8 mouse cellular contexts compared by ENCODE assay signal in the genomic region with DNA sequence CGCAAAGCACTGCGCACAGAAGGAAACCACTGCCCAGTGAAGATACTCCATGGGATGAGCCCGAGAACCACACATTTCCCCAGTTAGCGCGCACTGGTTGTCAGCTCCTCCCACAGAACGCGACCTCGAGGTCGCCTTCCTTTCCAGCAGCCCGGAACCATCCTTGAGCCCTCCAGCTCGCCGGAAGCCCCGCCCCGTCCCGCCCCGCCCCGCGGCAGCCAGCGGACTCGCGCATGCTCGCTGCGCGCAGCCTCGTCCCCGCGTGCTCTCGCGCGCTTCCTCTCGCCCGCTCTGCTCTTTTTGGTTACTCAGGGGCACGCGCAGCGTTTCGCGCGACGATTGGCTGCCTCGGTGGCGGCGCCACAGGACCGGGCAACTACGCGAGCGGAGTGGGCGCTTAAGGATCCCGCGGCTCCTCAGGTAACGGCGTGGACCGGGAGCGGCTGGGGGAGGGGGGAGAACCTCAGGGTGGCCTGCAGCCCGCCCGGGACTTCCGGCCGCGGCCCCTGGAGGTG. TPM values are rescaled to one million over a fixed set of nuclear protein-coding genes. Genes with fewer than 3 reads are reported as not detected.
A peak's percentile ranks its signal among the peaks of the same experiment; 100 is the strongest.
DNase-seq lines count a peak whose midpoint lies in the region; ATAC-seq and TF ChIP-seq lines count a peak whose summit lies in the region.

Prps1l3 (plus strand) TSS at position 221 of the 515 bp plus-strand sequence.
Mipol1 (plus strand) TSS at position 236 of the 515 bp plus-strand sequence.

- WGBS in forebrain, embryonic 16.5 days, result 1% methylated on average over 56 of the region's 58 CpGs
- whole genome bisulfite sequencing in lung, embryonic 14.5 days, result under 1% methylated on average over 56 of the region's 58 CpGs
- under 1% methylated on average over 58 of the region's 58 CpGs for WGBS in olfactory bulb, adult 2 months
- under 1% methylated on average over 54 of the region's 58 CpGs for WGBS in thymus, adult 2 months

- peak within 1 kb of the TSS; percentile 74 for H3K27ac ChIP-seq in ES-E14 (ENCODE audit: insufficient read depth, low read depth, low read length, poor library complexity, severe bottlenecking)
- H3K27ac ChIP-seq in forebrain, embryonic 16.5 days (ENCODE audit: low read length), result peak within 1 kb of the TSS; percentile 83
- H3K27ac ChIP-seq in layer of hippocampus, adult 2 months, result peak within 1 kb of the TSS; percentile 87
- peak within 1 kb of the TSS; percentile 90 for H3K27ac ChIP-seq in lung, embryonic 14.5 days (ENCODE audit: low read depth)
- H3K27ac ChIP-seq in olfactory bulb, adult 2 months (ENCODE audit: insufficient read depth, low read depth, low read length), result peak within 1 kb of the TSS; percentile 71
- peak within 1 kb of the TSS; percentile 67 for H3K27ac ChIP-seq in thymus, adult 2 months (ENCODE audit: control insufficient read depth, insufficient read depth, low read length)

- peak within 1 kb of the TSS; percentile 86 for H3K4me2 ChIP-seq in forebrain, embryonic 16.5 days (ENCODE audit: low read length)
- H3K4me2 ChIP-seq in lung, embryonic 14.5 days, result peak within 1 kb of the TSS; percentile 67

- TF ChIP-seq CTCF in layer of hippocampus, adult 2 months (conservative IDR thresholded peaks at IDR 0.05), result no peak; the same call in 1 of the 2 replicates
- no peak for TF ChIP-seq CTCF in lung, embryonic 14.5 days (IDR thresholded peaks at IDR 0.05; ENCODE audit: low read depth)
- peak; percentile 26; the same call in 1 of the 2 replicates for TF ChIP-seq CTCF in olfactory bulb, adult 2 months (IDR thresholded peaks at IDR 0.05; ENCODE audit: insufficient read depth, low read depth, low read length)
- peak; percentile 26; the same call in 1 of the 2 replicates for TF ChIP-seq CTCF in thymus, adult 2 months (IDR thresholded peaks at IDR 0.05; ENCODE audit: borderline replicate concordance, control insufficient read depth, extremely low read depth, insufficient read depth, low read length, poor library complexity)

- ATAC-seq in forebrain, embryonic 16.5 days, result peak; percentile 98
- peak; percentile 97 for ATAC-seq in lung, embryonic 14.5 days (ENCODE audit: insufficient read depth)

- no peaks in the 10 kb centered on the region for H3K27me3 ChIP-seq in forebrain, embryonic 16.5 days (replicated peaks; ENCODE audit: control insufficient read depth, insufficient read depth, low read length)
- no peaks in the 10 kb centered on the region for H3K27me3 ChIP-seq in lung, embryonic 14.5 days (ENCODE audit: insufficient read depth, low read length)
- no peaks in the 10 kb centered on the region for H3K27me3 ChIP-seq in thymus, adult 2 months (ENCODE audit: control insufficient read depth, insufficient read depth, low read length)

- peak; percentile 85 for DNase-seq in ES-E14 (ENCODE audit: low read depth, low spot score)
- DNase-seq in cerebellum, adult 11-12 months, result peak; percentile 89
- DNase-seq in heart, postnatal 36 days, result peak; percentile 81 to 90
- DNase-seq in layer of hippocampus, adult 2 months (ENCODE audit: low spot score in 2 of 2), result peak; percentile 84 to 87
- DNase-seq in lung, embryonic 14.5 days, result peak; percentile 95
- DNase-seq in thymus, adult 2 months, result peak; percentile 89

- H3K9me3 ChIP-seq in ES-E14 (ENCODE audit: control insufficient read depth, insufficient read depth, low read depth, low read length), result no peaks in the 10 kb centered on the region
- no peaks in the 10 kb centered on the region for H3K9me3 ChIP-seq in forebrain, embryonic 16.5 days (ENCODE audit: control insufficient read depth, low read length)
- no peaks in the 10 kb centered on the region for H3K9me3 ChIP-seq in lung, embryonic 14.5 days (ENCODE audit: low read depth, low read length)

- H3K4me3 ChIP-seq in ES-E14 (ENCODE audit: insufficient read depth in 1 of 2, low read depth in 1 of 2, low read length in 2 of 2, poor library complexity in 1 of 2, severe bottlenecking in 1 of 2), result peak within 1 kb of the TSS; percentile 89 to 91
- peak within 1 kb of the TSS; percentile 94 for H3K4me3 ChIP-seq in forebrain, embryonic 16.5 days (replicated peaks; ENCODE audit: low read length)
- peak within 1 kb of the TSS; percentile 94 for H3K4me3 ChIP-seq in layer of hippocampus, adult 2 months
- peak within 1 kb of the TSS; percentile 71 for H3K4me3 ChIP-seq in lung, embryonic 14.5 days (ENCODE audit: low read depth, low read length)
- peak within 1 kb of the TSS; percentile 75 for H3K4me3 ChIP-seq in olfactory bulb, adult 2 months (ENCODE audit: insufficient read depth, low read depth, low read length)
- H3K4me3 ChIP-seq in thymus, adult 2 months (ENCODE audit: control insufficient read depth, insufficient read depth, low read length), result peak within 1 kb of the TSS; percentile 71

- intact Hi-C loops in heart, postnatal 36 days (cut with DNase I), result loop anchor here (5.0 kb wide), 1 partner anchor 1902 kb away; no protein-coding TSS in a partner anchor

- H3K4me1 ChIP-seq in ES-E14 (ENCODE audit: control insufficient read depth in 2 of 2, insufficient read depth in 2 of 2, low read length in 2 of 2, poor library complexity in 1 of 2), result peaks cover 9 to 13% of the 10 kb centered on the region in 2 experiments
- H3K4me1 ChIP-seq in forebrain, embryonic 16.5 days (replicated peaks; ENCODE audit: control insufficient read depth, insufficient read depth, low read length), result peaks cover 8% of the 10 kb centered on the region
- peaks cover 6% of the 10 kb centered on the region; the same call in 1 of the 2 replicates for H3K4me1 ChIP-seq in lung, embryonic 14.5 days (ENCODE audit: insufficient read depth)
- H3K4me1 ChIP-seq in olfactory bulb, adult 2 months (ENCODE audit: control insufficient read depth, insufficient read depth, low read length), result no peaks in the 10 kb centered on the region
- peaks cover 3% of the 10 kb centered on the region for H3K4me1 ChIP-seq in thymus, adult 2 months (replicated peaks; ENCODE audit: control insufficient read depth, insufficient read depth, low read length)

- peak; percentile 45 for TF ChIP-seq POLR2A in olfactory bulb, adult 2 months (IDR thresholded peaks at IDR 0.05; ENCODE audit: insufficient read depth, low read depth, low read length)
- peak; percentile 84 for TF ChIP-seq POLR2A in thymus, adult 2 months (IDR thresholded peaks at IDR 0.05; ENCODE audit: control insufficient read depth, extremely low read depth, insufficient read depth, low read length, poor library complexity)

- in situ Hi-C loops in ES-E14 (cut with MboI; ENCODE audit: low sequenced_read_pairs in 2 of 2, unreplicated experiment in 2 of 2), result no loop called here

- peaks cover 4% of the 10 kb centered on the region for H3K36me3 ChIP-seq in ES-E14 (ENCODE audit: control insufficient read depth, insufficient read depth, low read length, poor library complexity, severe bottlenecking)
- no peaks in the 10 kb centered on the region for H3K36me3 ChIP-seq in forebrain, embryonic 16.5 days (ENCODE audit: control insufficient read depth, insufficient read depth)
- 0 out of 2 replicates have a peak, but pooled peaks cover 2% of the 10 kb centered on the region for H3K36me3 ChIP-seq in lung, embryonic 14.5 days (ENCODE audit: insufficient read depth)
- H3K36me3 ChIP-seq in thymus, adult 2 months (ENCODE audit: control insufficient read depth, insufficient read depth, low read length), result no peaks in the 10 kb centered on the region

- H3K9ac ChIP-seq in ES-E14 (ENCODE audit: insufficient read depth, low read depth, low read length, poor library complexity, severe bottlenecking), result peak within 1 kb of the TSS; percentile 94
- peak within 1 kb of the TSS; percentile 87 for H3K9ac ChIP-seq in forebrain, embryonic 16.5 days (replicated peaks; ENCODE audit: low read depth, low read length)
- H3K9ac ChIP-seq in lung, embryonic 14.5 days, result peak within 1 kb of the TSS; percentile 76

TF ChIP-seq in ES-E14, 5 proteins besides CTCF, POLR2A, EP300 and RAD21:
- TF ChIP-seq HCFC1 (IDR thresholded peaks at IDR 0.05; ENCODE audit: borderline replicate concordance, insufficient read depth, low read length), result peak; percentile 36; the same call in 1 of the 2 replicates
- no peak for TF ChIP-seq MAFK (IDR thresholded peaks at IDR 0.05; ENCODE audit: insufficient read depth, low read depth, low read length)
- peak; percentile 74 for TF ChIP-seq CHD2 (IDR thresholded peaks at IDR 0.05; ENCODE audit: low read depth, low read length)

RNA-seq across cellular contexts. Expression of gene Prps1l3, which starts in this region (rescaled TPM):
- 53.3 and 71.8 TPM in 2 replicates for total RNA-seq in ES-E14 (2012; rRNA removed)
- polyA plus RNA-seq in forebrain, embryonic 16.5 days (2015; fragmentation: Nextera tagmentation; extraction: Ambion mirVana), result 39.2 and 46.6 TPM in 2 replicates
- 10 to 100 TPM; 17.6 to 17.7 TPM for total RNA-seq in heart, postnatal 36 days (2021)
- 10 to 100 TPM; 16.5 to 19.4 TPM for total RNA-seq in layer of hippocampus, adult 2 months (2021)
- polyA plus RNA-seq in lung, embryonic 14.5 days (2014; fragmentation: Nextera tagmentation; extraction: Ambion mirVana), result 87.5 and 94.3 TPM in 2 replicates
- polyA plus RNA-seq in olfactory bulb, adult 2 months (2012; ENCODE audit: insufficient read depth, insufficient read length, low replicate concordance, missing spikeins), result not detected in 2 replicates
- polyA plus RNA-seq in thymus, adult 2 months (2012; rRNA removed), result 25.5 and 27.5 TPM in 2 replicates

RNA-seq across cellular contexts. Expression of gene Mipol1, which starts in this region (rescaled TPM):
- total RNA-seq in ES-E14 (2012; rRNA removed), result 8.2 and 13.8 TPM in 2 replicates
- polyA plus RNA-seq in forebrain, embryonic 16.5 days (2015; fragmentation: Nextera tagmentation; extraction: Ambion mirVana), result 6.6 and 7.5 TPM in 2 replicates
- 1 to 10 TPM; 4.5 to 4.9 TPM for total RNA-seq in heart, postnatal 36 days (2021)
- 1 to 10 TPM; 6.3 to 7.6 TPM for total RNA-seq in layer of hippocampus, adult 2 months (2021)
- 9.5 and 10.7 TPM in 2 replicates for polyA plus RNA-seq in lung, embryonic 14.5 days (2014; fragmentation: Nextera tagmentation; extraction: Ambion mirVana)
- polyA plus RNA-seq in olfactory bulb, adult 2 months (2012; ENCODE audit: insufficient read depth, insufficient read length, low replicate concordance, missing spikeins), result not detected in 2 replicates
- polyA plus RNA-seq in thymus, adult 2 months (2012; rRNA removed), result 1.3 and 1.5 TPM in 2 replicates

Comparison
In these comparisons a context has a peak if more than half of its experiments do, and no peak if none do; other contexts are left out.
1. Peak in every context shown above with its lines: DNase-seq, ATAC-seq, H3K4me3 ChIP-seq and H3K27ac ChIP-seq.
2. CTCF ChIP-seq: peak in olfactory bulb, adult 2 months (single experiment) and thymus, adult 2 months (single experiment); none in layer of hippocampus, adult 2 months (single experiment) and lung, embryonic 14.5 days (single experiment).